Mouse (Mus musculus): ENCODE results near the gene Tat.

GRCm38 (mm10) chr8:110039216-110039615 lies 49.0 kb downstream of the Tat start:
- TF ChIP-seq CTCF (IDR thresholded peaks at IDR 0.05 in 2 of 3, conservative IDR thresholded peaks at IDR 0.05 in 1 of 3; ENCODE audit: control insufficient read depth in 1 of 3, insufficient read depth in 1 of 3, low read depth in 2 of 3, low read length in 3 of 3, poor library complexity in 1 of 3, severe bottlenecking in 1 of 3): no peak
- no peak for TF ChIP-seq ZMIZ1 (IDR thresholded peaks at IDR 0.05; ENCODE audit: low read depth, low read length)
- TF ChIP-seq ELF1 (IDR thresholded peaks at IDR 0.05; ENCODE audit: low read depth, low read length): no peak
- TF ChIP-seq CHD1 (IDR thresholded peaks at IDR 0.05; ENCODE audit: low read depth, low read length): no peak
- TF ChIP-seq NELFE (IDR thresholded peaks at IDR 0.05; ENCODE audit: low read depth, low read length): no peak
- TF ChIP-seq GATA1 (IDR thresholded peaks at IDR 0.05; ENCODE audit: low read depth, low read length): no peak
- no peak for TF ChIP-seq MEF2A (IDR thresholded peaks at IDR 0.05; ENCODE audit: extremely low read depth, insufficient replicate concordance, low read depth, low read length, poor library complexity, severe bottlenecking)
- TF ChIP-seq POLR2A (IDR thresholded peaks at IDR 0.05; ENCODE audit: control insufficient read depth in 1 of 2, insufficient read depth in 1 of 2, low read depth in 1 of 2, low read length in 2 of 2, poor library complexity in 1 of 2): no peak
- no peak for TF ChIP-seq HCFC1 (IDR thresholded peaks at IDR 0.05; ENCODE audit: low read depth, low read length)
- TF ChIP-seq NRF1 (IDR thresholded peaks at IDR 0.05; ENCODE audit: insufficient read depth, low read depth, low read length, poor library complexity, severe bottlenecking): no peak
- TF ChIP-seq RAD21 (IDR thresholded peaks at IDR 0.05; ENCODE audit: low read depth, low read length): no peak
- no peak for TF ChIP-seq MAX (IDR thresholded peaks at IDR 0.05; ENCODE audit: low read length)
- TF ChIP-seq ZNF384 (IDR thresholded peaks at IDR 0.05; ENCODE audit: low read depth, low read length): no peak
